Mouse (Mus musculus) forebrain, embryonic 10.5 days (tissue): Measurements from ENCODE around the gene Samd15. TPM values are rescaled to one million over a fixed set of nuclear protein-coding genes. Genes with fewer than 3 reads are reported as not detected.
"Not testable (repeated sequence)": the region's sequence is repeated elsewhere in the genome, so short reads cannot be mapped to it uniquely, and the experiment has no call there.

Experiments
- DNase-seq: peaks from one replicate; pipeline ENCODE4 v3.0.0-alpha.2; 2017; ENCODE audit warnings: low spot score; ENCODE audit errors: extremely low spot score
- H3K27ac ChIP-seq: fragments of 300-500 bp; sonication (generic); 2 replicates; pipeline ENCODE4 v1.5.1; 2016; ENCODE audit warnings: mild to moderate bottlenecking
- H3K27me3 ChIP-seq: fragments of 300-500 bp; sonication (generic); 2 replicates; pipeline ENCODE4 v1.6.1; 2016; ENCODE audit warnings: mild to moderate bottlenecking; ENCODE audit not compliant: poor library complexity, severe bottlenecking
- H3K36me3 ChIP-seq: fragments of 300-500 bp; sonication (generic); replicated peaks from 2 replicates; pipeline ENCODE4 v1.6.1; 2016; ENCODE audit warnings: mild to moderate bottlenecking, moderate library complexity
- H3K4me1 ChIP-seq: fragments of 300-500 bp; sonication (generic); 2 replicates; pipeline ENCODE4 v1.6.1; 2016
- H3K4me3 ChIP-seq: fragments of 300-500 bp; sonication (generic); 2 replicates; pipeline ENCODE4 v1.5.1; 2016; ENCODE audit warnings: mild to moderate bottlenecking, moderate library complexity
- H3K9me3 ChIP-seq: fragments of 300-500 bp; sonication (generic); 2 replicates; pipeline ENCODE4 v1.6.1; 2016; ENCODE audit warnings: mild to moderate bottlenecking, moderate library complexity
- WGBS: fragments of 180-500 bp; shearing (Covaris S2); methylation state at CpG from one replicate; pipeline ENCODE4 v1.1.7; 2016; 5-methylcytosine and 5-hydroxymethylcytosine counted together
- polyA plus RNA-seq: library from polyadenylated mRNA; unstranded; fragments of >200 nt; fragmentation: Nextera tagmentation; extraction: Ambion mirVana; gene quantifications from 2 replicates; pipeline ENCODE4 v1.2.1, GENCODE M21; 2016

The Samd15 gene
- polyA plus RNA-seq, 1 experiment from 2014 or later: 1.7 TPM

- peaks cover 23% of the 10 kb centered on the region for H3K4me1 ChIP-seq
- no peaks in the 10 kb centered on the region for H3K9me3 ChIP-seq
- peak within 1 kb of the TSS; percentile 92 for H3K27ac ChIP-seq
- under 1% methylated on average over 69 of the region's 70 CpGs for WGBS
- no peaks in the 10 kb centered on the region for H3K36me3 ChIP-seq
- peak; percentile 88 for DNase-seq
- no peaks in the 10 kb centered on the region; the same call in 1 of the 2 replicates for H3K27me3 ChIP-seq
- peak within 1 kb of the TSS; percentile 93 for H3K4me3 ChIP-seq
Observed at GRCm38 (mm10) chr12:87199973-87200586, 557 bp downstream of the Samd15 start, which contains the start of gene Tmed8. Gene Tmed8, minus strand, starts transcription at chr12:87200454.

- H3K27ac ChIP-seq: no peak overlapping the region
- H3K4me3 ChIP-seq: no peak overlapping the region
- no peak for DNase-seq
- no peaks in the 10 kb centered on the region; the same call in 1 of the 2 replicates for H3K27me3 ChIP-seq
- WGBS: 73% methylated on average over 5 of the region's 5 CpGs
- peaks cover 23% of the 10 kb centered on the region for H3K4me1 ChIP-seq
- no peaks in the 10 kb centered on the region for H3K9me3 ChIP-seq
- H3K36me3 ChIP-seq: no peaks in the 10 kb centered on the region
Observed at GRCm38 (mm10) chr12:87201694-87202093, 2.2 kb downstream of the Samd15 start.

GRCm38 (mm10) chr12:87205789-87206188 is 6.3 kb downstream of the Samd15 start:
- H3K36me3 ChIP-seq, H3K4me3 ChIP-seq, DNase-seq, H3K4me1 ChIP-seq, H3K27ac ChIP-seq, H3K27me3 ChIP-seq, H3K9me3 ChIP-seq: not testable (repeated sequence)
- 90% methylated on average over 5 of the region's 5 CpGs for WGBS

GRCm38 (mm10) chr12:87212844-87213606 is 13.5 kb downstream of the Samd15 start:
- Histone ChIP-seq H3K27me3 (no peaks in the 10 kb centered on the region), H3K9me3 (no peaks in the 10 kb centered on the region), H3K27ac (no peak overlapping the region), H3K36me3 (no peaks in the 10 kb centered on the region), H3K4me1 (no peaks in the 10 kb centered on the region), H3K4me3 (no peak overlapping the region)
- WGBS: 70% methylated on average over 2 of the region's 2 CpGs
- no peak for DNase-seq

GRCm38 (mm10) chr12:87216053-87216452 is 16.5 kb downstream of the Samd15 start:
- no peaks in the 10 kb centered on the region for H3K9me3 ChIP-seq
- peaks cover 8% of the 10 kb centered on the region; the same call in 1 of the 2 replicates for H3K4me1 ChIP-seq
- no peaks in the 10 kb centered on the region for H3K27me3 ChIP-seq
- H3K27ac ChIP-seq: no peak overlapping the region
- WGBS: 70% methylated on average over 2 of the region's 2 CpGs
- H3K4me3 ChIP-seq: no peak overlapping the region
- H3K36me3 ChIP-seq: no peaks in the 10 kb centered on the region
- DNase-seq: no peak

GRCm38 (mm10) chr12:87217596-87217995 is 18.1 kb downstream of the Samd15 start:
- H3K4me3 ChIP-seq: no peak overlapping the region
- H3K27ac ChIP-seq: no peak overlapping the region
- no peaks in the 10 kb centered on the region for H3K9me3 ChIP-seq
- no peaks in the 10 kb centered on the region for H3K27me3 ChIP-seq
- H3K4me1 ChIP-seq: peaks cover 8% of the 10 kb centered on the region; the same call in 1 of the 2 replicates
- no peaks in the 10 kb centered on the region for H3K36me3 ChIP-seq
- no peak for DNase-seq

- WGBS: 84% methylated on average over 7 of the region's 7 CpGs
- no peaks in the 10 kb centered on the region for H3K36me3 ChIP-seq
- no peaks in the 10 kb centered on the region for H3K27me3 ChIP-seq
- no peaks in the 10 kb centered on the region for H3K9me3 ChIP-seq
- no peak overlapping the region for H3K4me3 ChIP-seq
- DNase-seq: no peak
- H3K4me1 ChIP-seq: peaks cover 8% of the 10 kb centered on the region; the same call in 1 of the 2 replicates
- no peak overlapping the region for H3K27ac ChIP-seq
Observed at GRCm38 (mm10) chr12:87219362-87219761, 19.8 kb downstream of the Samd15 start.

GRCm38 (mm10) chr12:87224950-87225349 is 25.4 kb downstream of the Samd15 start:
- Histone ChIP-seq H3K27ac (0 out of 2 replicates have a peak overlapping the region, but pooled peaks have one; percentile 8), H3K4me3 (no peak overlapping the region), H3K36me3 (no peaks in the 10 kb centered on the region), H3K9me3 (no peaks in the 10 kb centered on the region), H3K27me3 (no peaks in the 10 kb centered on the region), H3K4me1 (no peaks in the 10 kb centered on the region)
- 72% methylated on average over 10 of the region's 10 CpGs for WGBS
- DNase-seq: no peak

GRCm38 (mm10) chr12:87226801-87227200 is 27.3 kb downstream of the Samd15 start:
- H3K36me3 ChIP-seq: no peaks in the 10 kb centered on the region
- no peak overlapping the region for H3K27ac ChIP-seq
- 77% methylated on average over 7 of the region's 7 CpGs for WGBS
- no peaks in the 10 kb centered on the region for H3K9me3 ChIP-seq
- H3K27me3 ChIP-seq: no peaks in the 10 kb centered on the region
- H3K4me1 ChIP-seq: no peaks in the 10 kb centered on the region
- H3K4me3 ChIP-seq: no peak overlapping the region
- DNase-seq: no peak

GRCm38 (mm10) chr12:87229633-87230032 is 30.1 kb downstream of the Samd15 start:
- Histone ChIP-seq H3K27me3 (no peaks in the 10 kb centered on the region), H3K4me1 (no peaks in the 10 kb centered on the region), H3K36me3 (no peaks in the 10 kb centered on the region), H3K4me3 (no peak overlapping the region), H3K27ac (no peak overlapping the region), H3K9me3 (no peaks in the 10 kb centered on the region)
- DNase-seq: no peak
- WGBS: 94% methylated on average over 2 of the region's 2 CpGs

GRCm38 (mm10) chr12:87230379-87230895 is 30.9 kb downstream of the Samd15 start:
- no peak overlapping the region for H3K4me3 ChIP-seq
- H3K27ac ChIP-seq: no peak overlapping the region
- no peaks in the 10 kb centered on the region for H3K9me3 ChIP-seq
- no peaks in the 10 kb centered on the region for H3K36me3 ChIP-seq
- H3K4me1 ChIP-seq: no peaks in the 10 kb centered on the region
- no peak for DNase-seq
- no peaks in the 10 kb centered on the region for H3K27me3 ChIP-seq

GRCm38 (mm10) chr12:87236882-87237483 is 37.5 kb downstream of the Samd15 start:
- WGBS: 91% methylated on average over 5 of the region's 5 CpGs
- Histone ChIP-seq H3K4me3 (no peak overlapping the region), H3K9me3 (no peaks in the 10 kb centered on the region), H3K4me1 (no peaks in the 10 kb centered on the region), H3K36me3 (peaks cover 44% of the 10 kb centered on the region), H3K27ac (no peak overlapping the region), H3K27me3 (no peaks in the 10 kb centered on the region)
- DNase-seq: no peak

GRCm38 (mm10) chr12:87238632-87239031 is 39.1 kb downstream of the Samd15 start, which contains the start of gene Noxred1:
Gene Noxred1, minus strand, starts transcription at chr12:87238732.
- H3K4me3 ChIP-seq: no peak within 1 kb of the TSS
- H3K36me3 ChIP-seq: peaks cover 58% of the 10 kb centered on the region
- no peak within 1 kb of the TSS for H3K27ac ChIP-seq
- no peaks in the 10 kb centered on the region for H3K4me1 ChIP-seq
- 91% methylated on average over 1 of the region's 1 CpGs for WGBS
- no peak for DNase-seq
- H3K27me3 ChIP-seq: no peaks in the 10 kb centered on the region
- H3K9me3 ChIP-seq: no peaks in the 10 kb centered on the region
